Mouse (Mus musculus): Measurements from ENCODE around the gene Olfr1231. TPM values are rescaled to one million over a fixed set of nuclear protein-coding genes. Genes with fewer than 3 reads are reported as not detected.

The Olfr1231 gene
- polyA plus RNA-seq (2012; fragmentation: generic; extraction: Trizol), result not detected

DNA sequence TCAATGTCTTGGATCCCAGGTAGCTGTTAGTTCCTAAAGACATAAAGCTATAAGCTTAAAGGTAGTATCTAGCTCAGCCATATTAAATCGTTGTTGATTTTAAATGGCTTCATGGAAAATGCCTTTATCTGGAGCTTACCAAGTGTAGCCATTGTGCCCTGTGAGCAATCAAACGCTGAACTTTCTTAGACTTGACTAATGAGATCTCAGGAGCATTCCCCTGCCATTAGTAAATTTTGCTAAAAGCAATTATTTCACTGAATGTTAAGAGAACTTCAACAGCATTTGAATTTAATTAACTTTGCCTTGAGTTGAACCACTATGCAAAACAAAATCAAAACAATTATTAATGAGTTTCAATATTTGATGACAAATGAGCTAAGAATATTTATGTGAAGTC is at the start of gene Olfr1231:
Gene Olfr1231, minus strand, starts transcription at position 101 of the 400 bp plus-strand sequence.
- H3K36me3 ChIP-seq (ENCODE audit: control insufficient read depth, insufficient read depth), result no peaks in the 10 kb centered on the region
- TF ChIP-seq MYOG (IDR thresholded peaks at IDR 0.05; ENCODE audit: control insufficient read depth in 1 of 3, insufficient read depth in 1 of 3, insufficient read length in 2 of 3, low read depth in 2 of 3) (no peak), MAX (IDR thresholded peaks at IDR 0.05; ENCODE audit: low read depth) (no peak), E2F4 (IDR thresholded peaks at IDR 0.05; ENCODE audit: insufficient read depth) (no peak), TCF3 (IDR thresholded peaks at IDR 0.05; ENCODE audit: insufficient read length, low read depth) (no peak), SRF (IDR thresholded peaks at IDR 0.05; ENCODE audit: control insufficient read depth, insufficient read length, low read depth) (no peak), POLR2AphosphoS2 (IDR thresholded peaks at IDR 0.05; ENCODE audit: insufficient read length, low read depth) (no peak), MYOD1 (IDR thresholded peaks at IDR 0.05; ENCODE audit: control insufficient read depth in 1 of 3, insufficient read length in 2 of 3, low read depth in 2 of 3) (no peak), TCF12 (IDR thresholded peaks at IDR 0.05; ENCODE audit: insufficient read depth, poor library complexity, severe bottlenecking) (no peak)
- no peaks in the 10 kb centered on the region for H3K27me3 ChIP-seq (ENCODE audit: control insufficient read depth, insufficient read depth, insufficient read length)
- no peak within 1 kb of the TSS for H3K4me2 ChIP-seq (ENCODE audit: low read depth)
- no peak within 1 kb of the TSS for H3ac ChIP-seq (ENCODE audit: control insufficient read depth, insufficient read length)
- no peaks in the 10 kb centered on the region for H3K79me2 ChIP-seq (ENCODE audit: control insufficient read depth, insufficient read depth)
- no peak within 1 kb of the TSS for H3K4me3 ChIP-seq

DNA sequence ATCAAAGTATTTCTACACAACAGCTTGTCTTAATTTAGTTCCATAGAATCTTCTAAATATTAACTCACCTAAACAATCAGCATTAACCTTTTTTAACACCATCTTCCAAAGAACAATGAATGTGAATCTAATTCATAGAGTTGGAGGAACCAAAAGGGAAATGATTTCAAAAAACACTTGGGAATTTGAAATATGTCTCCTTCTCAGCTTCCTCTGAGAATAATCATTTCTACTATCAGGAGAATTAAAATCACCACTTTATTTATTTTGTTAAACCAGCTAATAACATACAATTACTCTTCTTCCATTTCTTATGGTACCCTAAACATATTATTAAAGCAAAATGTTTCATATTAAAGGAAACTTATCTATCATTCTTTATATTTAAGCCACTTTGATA is 35.4 kb upstream of the Olfr1231 start, which contains the start of gene Olfr1233:
Gene Olfr1233, minus strand, starts transcription at position 101 of the 400 bp plus-strand sequence.
- Histone ChIP-seq H3ac (ENCODE audit: control insufficient read depth, insufficient read length) (no peak within 1 kb of the TSS), H3K79me2 (ENCODE audit: control insufficient read depth, insufficient read depth) (no peaks in the 10 kb centered on the region), H3K4me2 (ENCODE audit: low read depth) (no peak within 1 kb of the TSS), H3K36me3 (ENCODE audit: control insufficient read depth, insufficient read depth) (no peaks in the 10 kb centered on the region), H3K4me3 (no peak within 1 kb of the TSS), H3K27me3 (ENCODE audit: control insufficient read depth, insufficient read depth, insufficient read length) (no peaks in the 10 kb centered on the region)
- TF ChIP-seq TCF12 (IDR thresholded peaks at IDR 0.05; ENCODE audit: insufficient read depth, poor library complexity, severe bottlenecking) (no peak), USF1 (IDR thresholded peaks at IDR 0.05; ENCODE audit: low read depth) (no peak), MYOD1 (IDR thresholded peaks at IDR 0.05; ENCODE audit: control insufficient read depth in 1 of 3, insufficient read length in 2 of 3, low read depth in 2 of 3) (no peak), CEBPB (IDR thresholded peaks at IDR 0.05; ENCODE audit: insufficient read depth, poor library complexity, severe bottlenecking) (no peak), POLR2A (IDR thresholded peaks at IDR 0.05; ENCODE audit: insufficient read length, low read depth) (no peak), MAX (IDR thresholded peaks at IDR 0.05; ENCODE audit: low read depth) (no peak), SRF (IDR thresholded peaks at IDR 0.05; ENCODE audit: control insufficient read depth, insufficient read length, low read depth) (no peak), E2F4 (IDR thresholded peaks at IDR 0.05; ENCODE audit: insufficient read depth) (no peak)

DNA sequence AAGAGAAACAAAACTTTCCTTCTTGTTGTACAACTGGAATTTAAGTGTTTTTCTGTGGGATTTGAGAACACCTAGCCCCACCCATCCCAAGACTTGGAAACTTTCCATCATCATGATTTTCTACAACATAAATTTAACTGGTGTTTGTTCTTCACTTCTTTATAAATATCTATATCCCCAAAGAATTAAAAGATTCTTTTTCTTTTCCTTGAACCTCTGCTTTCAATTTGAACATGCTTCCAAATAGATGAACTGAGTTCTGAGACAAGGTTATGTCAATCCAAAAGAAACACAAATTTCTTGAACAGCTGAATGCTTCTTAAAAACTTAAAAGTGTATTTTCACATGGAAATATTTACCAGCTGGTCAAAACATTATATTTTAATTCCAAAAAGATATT is 22.7 kb upstream of the Olfr1231 start, which contains the start of gene Olfr1232:
Gene Olfr1232, minus strand, starts transcription at position 101 of the 400 bp plus-strand sequence.
- Histone ChIP-seq H3K4me2 (ENCODE audit: low read depth) (no peak within 1 kb of the TSS), H3ac (ENCODE audit: control insufficient read depth, insufficient read length) (no peak within 1 kb of the TSS), H3K4me3 (no peak within 1 kb of the TSS), H3K79me2 (ENCODE audit: control insufficient read depth, insufficient read depth) (no peaks in the 10 kb centered on the region), H3K36me3 (ENCODE audit: control insufficient read depth, insufficient read depth) (no peaks in the 10 kb centered on the region), H3K27me3 (ENCODE audit: control insufficient read depth, insufficient read depth, insufficient read length) (no peaks in the 10 kb centered on the region)
- TF ChIP-seq POLR2AphosphoS2 (IDR thresholded peaks at IDR 0.05; ENCODE audit: insufficient read length, low read depth), result no peak
- no peak for TF ChIP-seq USF1 (IDR thresholded peaks at IDR 0.05; ENCODE audit: low read depth)
- no peak for TF ChIP-seq MAX (IDR thresholded peaks at IDR 0.05; ENCODE audit: low read depth)
- TF ChIP-seq MYOG (IDR thresholded peaks at IDR 0.05; ENCODE audit: control insufficient read depth in 1 of 3, insufficient read depth in 1 of 3, insufficient read length in 2 of 3, low read depth in 2 of 3), result no peak
- TF ChIP-seq TCF3 (IDR thresholded peaks at IDR 0.05; ENCODE audit: insufficient read length, low read depth), result no peak
- TF ChIP-seq REST (IDR thresholded peaks at IDR 0.05; ENCODE audit: insufficient read depth, insufficient read length), result no peak
- no peak for TF ChIP-seq MYOD1 (IDR thresholded peaks at IDR 0.05; ENCODE audit: control insufficient read depth in 1 of 3, insufficient read length in 2 of 3, low read depth in 2 of 3)
- TF ChIP-seq CEBPB (IDR thresholded peaks at IDR 0.05; ENCODE audit: insufficient read depth, poor library complexity, severe bottlenecking), result no peak
- TF ChIP-seq SRF (IDR thresholded peaks at IDR 0.05; ENCODE audit: control insufficient read depth, insufficient read length, low read depth), result no peak
- no peak for TF ChIP-seq E2F4 (IDR thresholded peaks at IDR 0.05; ENCODE audit: insufficient read depth)
- no peak for TF ChIP-seq TCF12 (IDR thresholded peaks at IDR 0.05; ENCODE audit: insufficient read depth, poor library complexity, severe bottlenecking)
- TF ChIP-seq POLR2A (IDR thresholded peaks at IDR 0.05; ENCODE audit: insufficient read length, low read depth), result no peak

DNA sequence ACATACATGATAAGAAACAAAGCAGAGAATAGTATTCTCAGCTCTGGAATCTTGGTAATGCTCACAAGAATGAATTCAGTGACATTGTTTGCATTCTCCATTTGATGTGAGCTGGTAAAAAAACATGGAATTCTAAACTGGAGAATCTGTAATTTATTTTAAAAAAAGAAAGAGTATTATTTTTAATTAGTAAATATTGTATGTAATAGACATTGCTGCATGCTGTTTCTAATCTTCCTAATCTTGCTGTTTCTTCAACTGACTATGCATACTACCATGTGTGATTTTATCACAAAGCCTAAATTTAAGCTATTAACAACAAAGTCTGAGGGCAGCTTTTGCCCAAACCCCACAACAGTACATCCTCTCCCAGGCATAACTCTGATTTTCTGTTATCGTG is 9.7 kb downstream of the Olfr1231 start, which contains the start of gene Olfr1230:
Gene Olfr1230, minus strand, starts transcription at position 101 of the 400 bp plus-strand sequence.
- no peak for TF ChIP-seq POLR2A (IDR thresholded peaks at IDR 0.05; ENCODE audit: insufficient read length, low read depth)
- H3K79me2 ChIP-seq (ENCODE audit: control insufficient read depth, insufficient read depth), result no peaks in the 10 kb centered on the region

DNA sequence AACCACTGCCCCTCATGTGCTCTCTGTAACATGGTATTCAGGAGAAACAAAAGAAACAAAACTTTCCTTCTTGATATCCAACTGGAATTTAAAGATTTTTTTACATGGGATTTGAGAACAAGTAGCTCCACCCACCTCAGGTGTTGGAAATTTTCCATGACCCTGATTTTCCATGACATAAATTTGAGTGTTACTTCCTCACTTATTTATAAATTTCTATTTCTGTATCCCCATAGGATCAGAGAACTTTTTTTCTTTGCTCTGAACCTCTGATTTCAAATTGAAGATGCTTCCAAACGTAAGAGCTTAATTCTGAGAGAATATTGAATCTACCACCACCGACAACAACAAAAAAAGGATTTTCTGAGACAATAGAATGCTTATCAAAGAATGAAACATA is 19.0 kb downstream of the Olfr1231 start, which contains the start of gene Olfr1229:
Gene Olfr1229, minus strand, starts transcription at position 101 of the 400 bp plus-strand sequence.
- TF ChIP-seq MYOD1 (IDR thresholded peaks at IDR 0.05; ENCODE audit: control insufficient read depth in 1 of 3, insufficient read length in 2 of 3, low read depth in 2 of 3) (no peak), CEBPB (IDR thresholded peaks at IDR 0.05; ENCODE audit: insufficient read depth, poor library complexity, severe bottlenecking) (no peak), TCF3 (IDR thresholded peaks at IDR 0.05; ENCODE audit: insufficient read length, low read depth) (no peak), TCF12 (IDR thresholded peaks at IDR 0.05; ENCODE audit: insufficient read depth, poor library complexity, severe bottlenecking) (no peak), POLR2A (IDR thresholded peaks at IDR 0.05; ENCODE audit: insufficient read length, low read depth) (no peak), USF1 (IDR thresholded peaks at IDR 0.05; ENCODE audit: low read depth) (no peak), MAX (IDR thresholded peaks at IDR 0.05; ENCODE audit: low read depth) (no peak), E2F4 (IDR thresholded peaks at IDR 0.05; ENCODE audit: insufficient read depth) (no peak), MYOG (IDR thresholded peaks at IDR 0.05; ENCODE audit: control insufficient read depth in 1 of 3, insufficient read depth in 1 of 3, insufficient read length in 2 of 3, low read depth in 2 of 3) (no peak)
- no peak within 1 kb of the TSS for H3K4me2 ChIP-seq (ENCODE audit: low read depth)
- H3K27me3 ChIP-seq (ENCODE audit: control insufficient read depth, insufficient read depth, insufficient read length), result no peaks in the 10 kb centered on the region
- H3K36me3 ChIP-seq (ENCODE audit: control insufficient read depth, insufficient read depth), result no peaks in the 10 kb centered on the region
- H3ac ChIP-seq (ENCODE audit: control insufficient read depth, insufficient read length), result no peak within 1 kb of the TSS
- no peak within 1 kb of the TSS for H3K4me3 ChIP-seq
- H3K79me2 ChIP-seq (ENCODE audit: control insufficient read depth, insufficient read depth), result no peaks in the 10 kb centered on the region

More for the DNA sequence above, 9.7 kb downstream of the Olfr1231 start, which contains the start of gene Olfr1230:
- no peaks in the 10 kb centered on the region for H3K36me3 ChIP-seq (ENCODE audit: control insufficient read depth, insufficient read depth)
- no peak within 1 kb of the TSS for H3K4me2 ChIP-seq (ENCODE audit: low read depth)
- H3K4me3 ChIP-seq, result no peak within 1 kb of the TSS
- no peak within 1 kb of the TSS for H3ac ChIP-seq (ENCODE audit: control insufficient read depth, insufficient read length)
- no peaks in the 10 kb centered on the region for H3K27me3 ChIP-seq (ENCODE audit: control insufficient read depth, insufficient read depth, insufficient read length)
